In genomic region chr11:113709731-113710256, GRCm38 (mm10) we compare ENCODE assay signal across 8 mouse cellular contexts. TPM values are rescaled to one million over a fixed set of nuclear protein-coding genes. Genes with fewer than 3 reads are reported as not detected.
DNase-seq lines count a peak whose midpoint lies in the region; ATAC-seq and TF ChIP-seq lines count a peak whose summit lies in the region.

Gene Cpsf4l (minus strand): TSS chr11:113710017.

- no peaks in the 10 kb centered on the region for H3K27me3 ChIP-seq in embryonic facial prominence, embryonic 14.5 days (replicated peaks; ENCODE audit: control insufficient read depth, insufficient read depth, low read length)
- H3K27me3 ChIP-seq in stomach, postnatal 0 days (ENCODE audit: control insufficient read depth, insufficient read depth, low read length) = no peaks in the 10 kb centered on the region

- H3K9ac ChIP-seq in embryonic facial prominence, embryonic 14.5 days (ENCODE audit: low read depth, low read length) = peak within 1 kb of the TSS; percentile 30; the same call in 1 of the 2 replicates
- H3K9ac ChIP-seq in stomach, postnatal 0 days (ENCODE audit: low read length) = peak within 1 kb of the TSS; percentile 47; the same call in 1 of the 2 replicates

- peak within 1 kb of the TSS; percentile 2; the same call in 1 of the 2 replicates for H3K27ac ChIP-seq in left cerebral cortex, adult 2 months
- peak within 1 kb of the TSS; percentile 64 for H3K27ac ChIP-seq in embryonic facial prominence, embryonic 14.5 days (replicated peaks; ENCODE audit: low read depth, low read length)
- peak within 1 kb of the TSS; percentile 81 for H3K27ac ChIP-seq in stomach, postnatal 0 days (replicated peaks)

- ATAC-seq in embryonic facial prominence, embryonic 14.5 days (ENCODE audit: low read depth) = peak; percentile 45; the same call in 1 of the 2 replicates
- no peak for ATAC-seq in stomach, postnatal 0 days (ENCODE audit: low FRiP score, low TSS enrichment)

- H3K4me2 ChIP-seq in embryonic facial prominence, embryonic 14.5 days (ENCODE audit: low read depth, low read length) = peak within 1 kb of the TSS; percentile 3; the same call in 1 of the 2 replicates
- H3K4me2 ChIP-seq in stomach, postnatal 0 days (replicated peaks; ENCODE audit: low read depth) = no peak within 1 kb of the TSS

- no peak within 1 kb of the TSS for H3K4me3 ChIP-seq in left cerebral cortex, adult 2 months
- H3K4me3 ChIP-seq in embryonic facial prominence, embryonic 14.5 days (ENCODE audit: low read depth, low read length) = no peak within 1 kb of the TSS
- no peak within 1 kb of the TSS for H3K4me3 ChIP-seq in stomach, postnatal 0 days (ENCODE audit: low read depth, low read length)

- TF ChIP-seq EP300 in stomach, postnatal 0 days (optimal IDR thresholded peaks at IDR 0.05) = no peak

- DNase-seq in left cerebral cortex, adult 2 months (ENCODE audit: extremely low spot score in 1 of 2, low spot score in 2 of 2) = no peak
- DNase-seq in left cerebral cortex, adult 8-10 months (ENCODE audit: low spot score in 2 of 2) = no peak
- DNase-seq in embryonic facial prominence, embryonic 14.5 days (ENCODE audit: low spot score) = peak; percentile 69
- DNase-seq in kidney, postnatal 14 days = peak; percentile 50
- DNase-seq in stomach, postnatal 0 days (ENCODE audit: low spot score) = no peak
- DNase-seq in frontal cortex, postnatal 36 days (ENCODE audit: low spot score in 2 of 2) = no peak
- no peak for DNase-seq in c-Kit-positive CD71-positive TER-119-positive erythroid progenitor cells, embryonic 14.5 days (ENCODE audit: low spot score)
- no peak for DNase-seq in cerebellum, adult 9-10 months

- no peaks in the 10 kb centered on the region for H3K9me3 ChIP-seq in embryonic facial prominence, embryonic 14.5 days (ENCODE audit: control insufficient read depth, low read length)
- H3K9me3 ChIP-seq in stomach, postnatal 0 days (ENCODE audit: control insufficient read depth, low read length) = no peaks in the 10 kb centered on the region

- no peaks in the 10 kb centered on the region for H3K36me3 ChIP-seq in embryonic facial prominence, embryonic 14.5 days (ENCODE audit: control insufficient read depth, insufficient read depth, low read length)
- H3K36me3 ChIP-seq in stomach, postnatal 0 days (ENCODE audit: control insufficient read depth, insufficient read depth, low read length) = no peaks in the 10 kb centered on the region

- TF ChIP-seq CTCF in left cerebral cortex, adult 2 months (IDR thresholded peaks at IDR 0.05) = no peak
- TF ChIP-seq CTCF in stomach, postnatal 0 days (IDR thresholded peaks at IDR 0.05; ENCODE audit: low read depth) = no peak

- H3K4me1 ChIP-seq in embryonic facial prominence, embryonic 14.5 days (ENCODE audit: control insufficient read depth, insufficient read depth, low read length) = peaks cover 19% of the 10 kb centered on the region
- H3K4me1 ChIP-seq in stomach, postnatal 0 days (replicated peaks; ENCODE audit: control insufficient read depth, insufficient read depth) = peaks cover 5% of the 10 kb centered on the region

- 4% methylated on average over 11 of the region's 11 CpGs for WGBS in embryonic facial prominence, embryonic 14.5 days
- WGBS in stomach, postnatal 0 days = 20% methylated on average over 11 of the region's 11 CpGs

- intact Hi-C loops in left cerebral cortex, adult 2 months (cut with DNase I) = loop anchor here (5.0 kb wide), 1 partner anchor 943 kb away; no protein-coding TSS in a partner anchor

RNA-seq across cellular contexts. Expression of gene Cpsf4l, which starts in this region (rescaled TPM):
- not detected for total RNA-seq in left cerebral cortex, adult 2 months (2021)
- under 1 TPM in 2 of 4 experiments, not detected in 2; 0.35 to 0.76 TPM for total RNA-seq in left cerebral cortex, adult 8-10 months (2022)
- polyA plus RNA-seq in embryonic facial prominence, embryonic 14.5 days (2014; fragmentation: Nextera tagmentation; extraction: Ambion mirVana) = 1.2 and 2.1 TPM in 2 replicates
- 0.16 and 0.19 TPM in 2 replicates for polyA plus RNA-seq in stomach, postnatal 0 days (2015; fragmentation: Nextera tagmentation; extraction: Ambion mirVana)

Comparison
In these comparisons a context has a peak if more than half of its experiments do, and no peak if none do; other contexts are left out.
1. DNase-seq: peak in embryonic facial prominence, embryonic 14.5 days (single experiment) and kidney, postnatal 14 days (single experiment); none in left cerebral cortex, adult 2 months (0 of 2), left cerebral cortex, adult 8-10 months (0 of 2), stomach, postnatal 0 days (single experiment), frontal cortex, postnatal 36 days (0 of 2), c-Kit-positive CD71-positive TER-119-positive erythroid progenitor cells, embryonic 14.5 days (single experiment) and cerebellum, adult 9-10 months (single experiment).
2. H3K27ac ChIP-seq: peak in every context shown above with its lines; median percentile 81 in stomach, postnatal 0 days; 64 in embryonic facial prominence, embryonic 14.5 days; 2 in left cerebral cortex, adult 2 months.